Mouse (Mus musculus): ENCODE results near the gene Mapkbp1. TPM values are rescaled to one million over a fixed set of nuclear protein-coding genes. Genes with fewer than 3 reads are reported as not detected.

Gene Mapkbp1
- total RNA-seq (2015; ENCODE audit: low replicate concordance), result 0.38 and 3.3 TPM in 2 replicates
- 2.0 and 3.5 TPM in 2 replicates for total RNA-seq (2017; ENCODE audit: low replicate concordance)

- ATAC-seq (replicated peaks; ENCODE audit: low FRiP score, poor library complexity, severe bottlenecking), result no peak; the same call in 1 of the 2 replicates
Measured at GRCm38 (mm10) chr2:119972537-119972879, at the start of gene Mapkbp1. Gene Mapkbp1, plus strand, starts transcription at chr2:119972699.

GRCm38 (mm10) chr2:119970571-119970970, 1.9 kb upstream of the Mapkbp1 start:
- 0 out of 2 replicates have a peak, but pooled peaks have one; percentile 42 for ATAC-seq (replicated peaks; ENCODE audit: low FRiP score, poor library complexity, severe bottlenecking)

GRCm38 (mm10) chr2:119971316-119971715, 1.2 kb upstream of the Mapkbp1 start:
- ATAC-seq (replicated peaks; ENCODE audit: low FRiP score, poor library complexity, severe bottlenecking), result no peak

- peak; percentile 98 for ATAC-seq (replicated peaks; ENCODE audit: low FRiP score, poor library complexity, severe bottlenecking)
Measured at GRCm38 (mm10) chr2:119971837-119972536, 512 bp upstream of the Mapkbp1 start.

- ATAC-seq (replicated peaks; ENCODE audit: low FRiP score, poor library complexity, severe bottlenecking), result no peak
Measured at GRCm38 (mm10) chr2:119980343-119980986, 8.0 kb downstream of the Mapkbp1 start.

GRCm38 (mm10) chr2:119981631-119982030, 9.1 kb downstream of the Mapkbp1 start:
- ATAC-seq (replicated peaks; ENCODE audit: low FRiP score, poor library complexity, severe bottlenecking), result no peak

- no peak for ATAC-seq (replicated peaks; ENCODE audit: low FRiP score, poor library complexity, severe bottlenecking)
Measured at GRCm38 (mm10) chr2:119985871-119986270, 13.4 kb downstream of the Mapkbp1 start.

- no peak for ATAC-seq (replicated peaks; ENCODE audit: low FRiP score, poor library complexity, severe bottlenecking)
Measured at GRCm38 (mm10) chr2:119986369-119986768, 13.9 kb downstream of the Mapkbp1 start.

GRCm38 (mm10) chr2:119987441-119987840, 14.9 kb downstream of the Mapkbp1 start:
- ATAC-seq (replicated peaks; ENCODE audit: low FRiP score, poor library complexity, severe bottlenecking), result no peak

- no peak for ATAC-seq (replicated peaks; ENCODE audit: low FRiP score, poor library complexity, severe bottlenecking)
Measured at GRCm38 (mm10) chr2:119988952-119989351, 16.5 kb downstream of the Mapkbp1 start.

- ATAC-seq (replicated peaks; ENCODE audit: low FRiP score, poor library complexity, severe bottlenecking), result no peak
Measured at GRCm38 (mm10) chr2:119990881-119991280, 18.4 kb downstream of the Mapkbp1 start.

GRCm38 (mm10) chr2:119992349-119992748, 19.9 kb downstream of the Mapkbp1 start:
- no peak for ATAC-seq (replicated peaks; ENCODE audit: low FRiP score, poor library complexity, severe bottlenecking)

GRCm38 (mm10) chr2:119993515-119993914, 21.0 kb downstream of the Mapkbp1 start:
- no peak for ATAC-seq (replicated peaks; ENCODE audit: low FRiP score, poor library complexity, severe bottlenecking)

- no peak for ATAC-seq (replicated peaks; ENCODE audit: low FRiP score, poor library complexity, severe bottlenecking)
Measured at GRCm38 (mm10) chr2:119994839-119995238, 22.3 kb downstream of the Mapkbp1 start.

- ATAC-seq (replicated peaks; ENCODE audit: low FRiP score, poor library complexity, severe bottlenecking), result no peak
Measured at GRCm38 (mm10) chr2:119995391-119996281, 23.1 kb downstream of the Mapkbp1 start.

GRCm38 (mm10) chr2:119997354-119997753, 24.9 kb downstream of the Mapkbp1 start:
- ATAC-seq (replicated peaks; ENCODE audit: low FRiP score, poor library complexity, severe bottlenecking), result no peak

- ATAC-seq (replicated peaks; ENCODE audit: low FRiP score, poor library complexity, severe bottlenecking), result no peak
Measured at GRCm38 (mm10) chr2:119999731-120000130, 27.2 kb downstream of the Mapkbp1 start.

- ATAC-seq (replicated peaks; ENCODE audit: low FRiP score, poor library complexity, severe bottlenecking), result no peak
Measured at GRCm38 (mm10) chr2:120000882-120001584, 28.5 kb downstream of the Mapkbp1 start.

- ATAC-seq (replicated peaks; ENCODE audit: low FRiP score, poor library complexity, severe bottlenecking), result no peak
Measured at GRCm38 (mm10) chr2:120001956-120002355, 29.5 kb downstream of the Mapkbp1 start.

GRCm38 (mm10) chr2:120003970-120004369, 31.5 kb downstream of the Mapkbp1 start:
- ATAC-seq (replicated peaks; ENCODE audit: low FRiP score, poor library complexity, severe bottlenecking), result no peak

Data from erythroblast, adult 5-6 weeks (primary cell).